Mouse (Mus musculus) MEL (cell line): ENCODE results near the gene Rrh. TPM values are rescaled to one million over a fixed set of nuclear protein-coding genes. Genes with fewer than 3 reads are reported as not detected.
A peak's percentile ranks its signal among the peaks of the same experiment; 100 is the strongest.

Source experiments
- DNase-seq: peaks from one replicate; pipeline ENCODE4 v3.0.0; 2011; ENCODE audit warnings: low read depth, low spot score
- H3K27ac ChIP-seq: 2 replicates; pipeline ENCODE4 v1.5.1; 2012; ENCODE audit warnings: low read depth, mild to moderate bottlenecking, control low read depth, low read length, moderate library complexity; ENCODE audit not compliant: control insufficient read depth
- H3K27me3 ChIP-seq, 2 experiments: fragments of 150-350 bp in 1 of 2; sonication (generic) in 1 of 2; 2 replicates each; pipeline ENCODE4 v1.6.1; 2012; ENCODE audit warnings: low read length in 2 of 2, mild to moderate bottlenecking in 2 of 2, improper control_type of control experiment in 1 of 2, moderate library complexity in 1 of 2; ENCODE audit not compliant: insufficient read depth in 2 of 2, control insufficient read depth in 1 of 2
- H3K36me3 ChIP-seq, 2 experiments: 2 replicates each; pipeline ENCODE4 v1.6.1; 2012 to 2014; ENCODE audit warnings: low read length in 2 of 2, improper control_type of control experiment in 1 of 2, inconsistent platforms in 1 of 2, mild to moderate bottlenecking in 1 of 2; ENCODE audit not compliant: insufficient read depth in 2 of 2, control insufficient read depth in 1 of 2
- H3K4me1 ChIP-seq, 2 experiments: fragments of 150-350 bp in 1 of 2; sonication (generic) in 1 of 2; 2 replicates each; pipeline ENCODE4 v1.6.1; 2012; ENCODE audit warnings: low read length in 2 of 2, improper control_type of control experiment in 1 of 2, mild to moderate bottlenecking in 1 of 2; ENCODE audit not compliant: insufficient read depth in 2 of 2, control insufficient read depth in 1 of 2
- H3K4me3 ChIP-seq, 2 experiments: fragments of 150-350 bp in 1 of 2; sonication (generic) in 1 of 2; 2 replicates each; pipeline ENCODE4 v1.5.1; 2012; ENCODE audit warnings: low read depth in 2 of 2, low read length in 2 of 2, mild to moderate bottlenecking in 2 of 2, moderate library complexity in 2 of 2, control low read depth in 1 of 2, improper control_type of control experiment in 1 of 2; ENCODE audit not compliant: control insufficient read depth in 1 of 2, insufficient read depth in 1 of 2
- H3K79me2 ChIP-seq: 2 replicates; pipeline ENCODE4 v1.6.1; 2012; ENCODE audit warnings: mild to moderate bottlenecking, low read length, moderate library complexity; ENCODE audit not compliant: control insufficient read depth, poor library complexity, insufficient read depth
- H3K9ac ChIP-seq: 2 replicates; pipeline ENCODE4 v1.6.1; 2012; ENCODE audit warnings: low read depth, mild to moderate bottlenecking, control low read depth, low read length, moderate library complexity; ENCODE audit not compliant: control insufficient read depth, poor library complexity, severe bottlenecking
- H3K9me3 ChIP-seq: fragments of 150-350 bp; sonication (generic); replicated peaks from 2 replicates; pipeline ENCODE4 v1.6.1; 2012; ENCODE audit warnings: mild to moderate bottlenecking, low read length, improper control_type of control experiment, moderate library complexity; ENCODE audit not compliant: insufficient read depth
- BHLHE40 ChIP-seq: IDR thresholded peaks from 2 replicates; pipeline ENCODE4 v1.6.1; 2012; ENCODE audit warnings: low read depth, mild to moderate bottlenecking, inconsistent platforms, low read length, improper control_type of control experiment, borderline replicate concordance
- CTCF ChIP-seq, 3 experiments: IDR thresholded peaks in 2 of 3; conservative IDR thresholded peaks in 1 of 3; 2 replicates each; pipeline ENCODE4 v1.5.1; 2011 to 2012; ENCODE audit warnings: low read length in 3 of 3, low read depth in 2 of 3, mild to moderate bottlenecking in 2 of 3, improper control_type of control experiment in 1 of 3, inconsistent platforms in 1 of 3, mixed read lengths in 1 of 3, moderate library complexity in 1 of 3; ENCODE audit not compliant: control insufficient read depth in 1 of 3, insufficient read depth in 1 of 3, poor library complexity in 1 of 3, severe bottlenecking in 1 of 3
- ELF1 ChIP-seq: IDR thresholded peaks from 2 replicates; pipeline ENCODE4 v1.6.1; 2014; ENCODE audit warnings: low read depth, mild to moderate bottlenecking, inconsistent platforms, low read length, improper control_type of control experiment, moderate library complexity
- EP300 ChIP-seq, 2 experiments: IDR thresholded peaks; 2 replicates each; pipeline ENCODE4 v1.6.1; 2011; ENCODE audit warnings: improper control_type of control experiment in 2 of 2, low read length in 2 of 2, low read depth in 1 of 2, mild to moderate bottlenecking in 1 of 2
- ETS1 ChIP-seq: IDR thresholded peaks from 2 replicates; pipeline ENCODE4 v1.6.1; 2012; ENCODE audit warnings: low read depth, mild to moderate bottlenecking, inconsistent platforms, low read length, improper control_type of control experiment, moderate library complexity
- GATA1 ChIP-seq: IDR thresholded peaks from 2 replicates; pipeline ENCODE4 v1.6.1; 2011; ENCODE audit warnings: low read depth, low read length, improper control_type of control experiment
- JUND ChIP-seq: IDR thresholded peaks from 2 replicates; pipeline ENCODE4 v1.6.1; 2011; ENCODE audit warnings: low read depth, mild to moderate bottlenecking, improper control_type of control experiment, low read length
- KAT2A ChIP-seq: conservative IDR thresholded peaks from 2 replicates; pipeline ENCODE4 v1.6.1; 2012; ENCODE audit warnings: low read depth, low read length, improper control_type of control experiment, inconsistent platforms
- MAFK ChIP-seq: IDR thresholded peaks from 2 replicates; pipeline ENCODE4 v1.6.1; 2011; ENCODE audit warnings: low read depth, mild to moderate bottlenecking, low read length, improper control_type of control experiment, borderline replicate concordance
- MAX ChIP-seq: IDR thresholded peaks from 2 replicates; pipeline ENCODE4 v1.6.1; 2011; ENCODE audit warnings: low read length, improper control_type of control experiment
- MAZ ChIP-seq: IDR thresholded peaks from 2 replicates; pipeline ENCODE4 v1.6.1; 2012; ENCODE audit warnings: low read depth, mild to moderate bottlenecking, inconsistent platforms, low read length, improper control_type of control experiment
- MEF2A ChIP-seq: IDR thresholded peaks from 2 replicates; pipeline ENCODE4 v1.6.1; 2014; ENCODE audit warnings: low read depth, mild to moderate bottlenecking, inconsistent platforms, low read length, improper control_type of control experiment; ENCODE audit not compliant: poor library complexity, insufficient replicate concordance, severe bottlenecking; ENCODE audit errors: extremely low read depth
- MXI1 ChIP-seq: IDR thresholded peaks from 2 replicates; pipeline ENCODE4 v1.6.1; 2011; ENCODE audit warnings: mild to moderate bottlenecking, low read depth, low read length, improper control_type of control experiment
- MYC ChIP-seq: IDR thresholded peaks from 2 replicates; pipeline ENCODE4 v1.6.1; 2011; ENCODE audit warnings: low read depth, mild to moderate bottlenecking, low read length, improper control_type of control experiment, moderate library complexity
- NRF1 ChIP-seq: IDR thresholded peaks from 2 replicates; pipeline ENCODE4 v1.6.1; 2014; ENCODE audit warnings: low read depth, mild to moderate bottlenecking, inconsistent platforms, low read length, improper control_type of control experiment, moderate library complexity; ENCODE audit not compliant: poor library complexity, insufficient read depth, severe bottlenecking
- POLR2A ChIP-seq, 2 experiments: IDR thresholded peaks; 2 replicates each; pipeline ENCODE4 v1.6.1; 2011 to 2012; ENCODE audit warnings: low read length in 2 of 2, mild to moderate bottlenecking in 2 of 2, control low read depth in 1 of 2, improper control_type of control experiment in 1 of 2, low read depth in 1 of 2, moderate library complexity in 1 of 2; ENCODE audit not compliant: control insufficient read depth in 1 of 2, insufficient read depth in 1 of 2, poor library complexity in 1 of 2
- POLR2AphosphoS2 ChIP-seq: IDR thresholded peaks from 2 replicates; pipeline ENCODE4 v1.6.1; 2011; ENCODE audit warnings: low read length, improper control_type of control experiment
- POLR2AphosphoS5 ChIP-seq: IDR thresholded peaks from 2 replicates; pipeline ENCODE4 v1.6.1; 2012; ENCODE audit warnings: low read depth, borderline replicate concordance, mild to moderate bottlenecking, inconsistent platforms, low read length, moderate library complexity, mixed read lengths
- RAD21 ChIP-seq: IDR thresholded peaks from 2 replicates; pipeline ENCODE4 v1.6.1; 2011; ENCODE audit warnings: mild to moderate bottlenecking, low read depth, low read length, improper control_type of control experiment
- SIN3A ChIP-seq: IDR thresholded peaks from 2 replicates; pipeline ENCODE4 v1.6.1; 2012; ENCODE audit warnings: low read length, improper control_type of control experiment, inconsistent platforms
- SMC3 ChIP-seq: IDR thresholded peaks from 2 replicates; pipeline ENCODE4 v1.6.1; 2011; ENCODE audit warnings: low read depth, low read length, improper control_type of control experiment
- TCF12 ChIP-seq: IDR thresholded peaks from 2 replicates; pipeline ENCODE4 v1.6.1; 2014; ENCODE audit warnings: low read depth, mild to moderate bottlenecking, inconsistent platforms, low read length, improper control_type of control experiment, moderate library complexity
- USF1 ChIP-seq: IDR thresholded peaks from 2 replicates; pipeline ENCODE4 v1.6.1; 2014; ENCODE audit warnings: low read depth, mild to moderate bottlenecking, inconsistent platforms, low read length, improper control_type of control experiment, moderate library complexity
- USF2 ChIP-seq, 2 experiments: IDR thresholded peaks; 2 replicates each; pipeline ENCODE4 v1.6.1; 2011 to 2012; ENCODE audit warnings: improper control_type of control experiment in 2 of 2, low read length in 2 of 2, borderline replicate concordance in 1 of 2, inconsistent platforms in 1 of 2, low read depth in 1 of 2, mild to moderate bottlenecking in 1 of 2; ENCODE audit not compliant: insufficient read depth in 1 of 2
- ZNF384 ChIP-seq: IDR thresholded peaks from 2 replicates; pipeline ENCODE4 v1.6.1; 2012; ENCODE audit warnings: low read depth, mild to moderate bottlenecking, inconsistent platforms, low read length, improper control_type of control experiment
- polyA plus RNA-seq, 2 experiments: library from polyadenylated mRNA; stranded (reverse) in 1 of 2; unstranded in 1 of 2; fragments of >175 nt in 1 of 2; fragments of >200 nt in 1 of 2; gene quantifications; 2 replicates each; pipeline versions ENCODE4 v1.2.1 to v1.2.4; 2012; ENCODE audit warnings: low replicate concordance in 2 of 2, low read depth in 1 of 2; ENCODE audit not compliant: insufficient read length in 2 of 2, insufficient read depth in 1 of 2, missing spikeins in 1 of 2
- total RNA-seq: library from RNA; depleted of rRNA; stranded (reverse); fragments of 300-350 nt; gene quantifications from 2 replicates; pipeline ENCODE4 v1.2.3, GENCODE M21; 2012

Rrh gene
- total and polyA plus RNA-seq, 3 experiments = 0.11 to 0.19 TPM; not detected in 1

DNA sequence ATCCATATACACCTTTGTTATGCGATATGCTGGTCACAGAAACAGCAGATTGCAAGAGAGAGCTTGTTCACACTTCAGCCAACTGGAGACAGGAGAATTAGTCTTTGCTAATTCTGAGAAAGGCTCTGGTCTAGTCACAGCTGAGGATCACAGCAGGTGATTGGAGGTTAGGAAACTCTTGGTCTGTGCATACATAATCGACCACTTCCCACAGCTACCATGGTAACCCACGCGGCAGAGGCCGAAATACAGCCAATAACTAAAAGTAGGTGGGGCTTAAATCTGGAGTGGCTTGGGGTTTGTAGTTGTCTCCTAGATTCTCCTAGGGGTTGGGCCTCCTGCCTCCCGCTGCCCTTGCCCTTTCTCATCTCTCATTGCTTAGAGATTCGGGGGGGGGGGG lies 15.6 kb upstream of the Rrh start:
- DNase-seq = no peak
- peaks cover 0 to 6% of the 10 kb centered on the region in 2 experiments; a peak in 2 of 4 replicates for H3K36me3 ChIP-seq
- H3K4me1 ChIP-seq = peaks cover 0 to 13% of the 10 kb centered on the region in 2 experiments; a peak in 3 of 4 replicates
- H3K4me3 ChIP-seq = no peak overlapping the region
- H3K9me3 ChIP-seq = no peaks in the 10 kb centered on the region
- TF ChIP-seq ETS1 (no peak), SIN3A (no peak), MEF2A (no peak), BHLHE40 (no peak), MYC (no peak), MAFK (no peak), CTCF (IDR thresholded peaks at IDR 0.05 in 2 of 3, conservative IDR thresholded peaks at IDR 0.05 in 1 of 3; ENCODE audit: control insufficient read depth in 1 of 3, insufficient read depth in 1 of 3, low read depth in 2 of 3, low read length in 3 of 3, poor library complexity in 1 of 3, severe bottlenecking in 1 of 3) (no peak), RAD21 (no peak), SMC3 (no peak), NRF1 (no peak), POLR2AphosphoS5 (no peak), USF1 (no peak), USF2 (IDR thresholded peaks at IDR 0.05; ENCODE audit: borderline replicate concordance in 1 of 2, insufficient read depth in 1 of 2, low read depth in 1 of 2, low read length in 2 of 2) (no peak), EP300 (IDR thresholded peaks at IDR 0.05; ENCODE audit: low read depth in 1 of 2, low read length in 2 of 2) (no peak), ELF1 (no peak), MXI1 (no peak), GATA1 (no peak)
- H3K27me3 ChIP-seq = peaks cover 0 to 2% of the 10 kb centered on the region in 2 experiments; a peak in 3 of 4 replicates
- no peaks in the 10 kb centered on the region for H3K79me2 ChIP-seq
- H3K27ac ChIP-seq = no peak overlapping the region
- no peak overlapping the region for H3K9ac ChIP-seq

DNA sequence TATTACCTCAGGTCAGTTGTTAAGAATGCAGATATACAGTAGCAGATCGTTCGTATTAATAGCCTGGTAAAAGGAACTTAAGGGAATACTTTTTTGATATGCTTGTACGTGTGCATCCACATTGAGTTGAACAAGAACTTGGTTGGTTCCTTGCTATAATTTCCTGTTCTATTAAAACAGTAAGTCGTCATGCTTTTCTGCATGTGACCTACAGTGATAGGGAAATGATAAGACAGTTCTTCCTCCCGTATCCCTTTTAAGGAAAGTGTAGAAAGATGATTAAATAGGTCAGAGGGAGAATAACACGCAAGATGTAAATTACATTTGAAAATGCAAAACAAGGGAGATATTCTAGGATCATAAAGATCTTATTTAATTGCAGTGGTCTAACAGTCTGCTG lies 14.6 kb upstream of the Rrh start:
- no peak overlapping the region for H3K27ac ChIP-seq
- H3K79me2 ChIP-seq = no peaks in the 10 kb centered on the region
- peaks cover 0 to 13% of the 10 kb centered on the region in 2 experiments; a peak in 3 of 4 replicates for H3K4me1 ChIP-seq
- H3K36me3 ChIP-seq = peaks cover 0 to 6% of the 10 kb centered on the region in 2 experiments; a peak in 2 of 4 replicates
- H3K9ac ChIP-seq = no peak overlapping the region
- H3K4me3 ChIP-seq = no peak overlapping the region
- peak; percentile 20 for DNase-seq
- no peaks in the 10 kb centered on the region; a peak in 2 of 4 replicates for H3K27me3 ChIP-seq
- no peak for TF ChIP-seq MYC
- peak; percentile 92 for TF ChIP-seq BHLHE40
- no peak for TF ChIP-seq SMC3
- TF ChIP-seq POLR2AphosphoS5 = no peak
- peak; percentile 56; the same call in 1 of the 2 replicates for TF ChIP-seq GATA1
- TF ChIP-seq USF1 = peak; percentile 76
- TF ChIP-seq TCF12 = no peak
- peak; percentile 42 to 57; a peak in 1 of 4 replicates for TF ChIP-seq EP300 (IDR thresholded peaks at IDR 0.05; ENCODE audit: low read depth in 1 of 2, low read length in 2 of 2)
- TF ChIP-seq MXI1 = no peak
- no peak for TF ChIP-seq CTCF (IDR thresholded peaks at IDR 0.05 in 2 of 3, conservative IDR thresholded peaks at IDR 0.05 in 1 of 3; ENCODE audit: control insufficient read depth in 1 of 3, insufficient read depth in 1 of 3, low read depth in 2 of 3, low read length in 3 of 3, poor library complexity in 1 of 3, severe bottlenecking in 1 of 3)
- TF ChIP-seq RAD21 = no peak
- TF ChIP-seq JUND = no peak
- TF ChIP-seq ZNF384 = no peak
- TF ChIP-seq KAT2A = no peak
- 0 out of 4 replicates have a peak, but pooled peaks of 1 of the 2 experiments have one; percentile 6 for TF ChIP-seq USF2 (IDR thresholded peaks at IDR 0.05; ENCODE audit: borderline replicate concordance in 1 of 2, insufficient read depth in 1 of 2, low read depth in 1 of 2, low read length in 2 of 2)
- no peak for TF ChIP-seq POLR2A (IDR thresholded peaks at IDR 0.05; ENCODE audit: control insufficient read depth in 1 of 2, insufficient read depth in 1 of 2, low read depth in 1 of 2, low read length in 2 of 2, poor library complexity in 1 of 2)
- peak; percentile 62 for TF ChIP-seq ETS1
- no peak for TF ChIP-seq MAZ
- TF ChIP-seq MAFK = no peak
- no peak for TF ChIP-seq MAX
- no peak for TF ChIP-seq POLR2AphosphoS2
- TF ChIP-seq ELF1 = no peak
- H3K9me3 ChIP-seq = no peaks in the 10 kb centered on the region
